Mouse (Mus musculus): Measurements from ENCODE around the gene Cacng7. TPM values are rescaled to one million over a fixed set of nuclear protein-coding genes. Genes with fewer than 3 reads are reported as not detected.
A peak's percentile ranks its signal among the peaks of the same experiment; 100 is the strongest.

Cacng7 gene
- polyA plus RNA-seq, 1 experiment from 2014 or later: 1.7 TPM

- H3K9me3 ChIP-seq (replicated peaks): peaks cover 9% of the 10 kb centered on the region
- 85% methylated on average over 4 of the region's 4 CpGs for WGBS
- no peak for DNase-seq (ENCODE audit: low spot score)
- no peak overlapping the region for H3K27ac ChIP-seq (replicated peaks)
- H3K36me3 ChIP-seq: peaks cover 3% of the 10 kb centered on the region; the same call in 1 of the 2 replicates
- H3K4me1 ChIP-seq: peaks cover 23% of the 10 kb centered on the region
- H3K4me3 ChIP-seq: no peak overlapping the region
- H3K27me3 ChIP-seq (ENCODE audit: low read depth, poor library complexity, severe bottlenecking): peaks cover 28% of the 10 kb centered on the region
These were observed 24.1 kb upstream of the Cacng7 start for GRCm38 (mm10) chr7:3308646-3309045.

DNA sequence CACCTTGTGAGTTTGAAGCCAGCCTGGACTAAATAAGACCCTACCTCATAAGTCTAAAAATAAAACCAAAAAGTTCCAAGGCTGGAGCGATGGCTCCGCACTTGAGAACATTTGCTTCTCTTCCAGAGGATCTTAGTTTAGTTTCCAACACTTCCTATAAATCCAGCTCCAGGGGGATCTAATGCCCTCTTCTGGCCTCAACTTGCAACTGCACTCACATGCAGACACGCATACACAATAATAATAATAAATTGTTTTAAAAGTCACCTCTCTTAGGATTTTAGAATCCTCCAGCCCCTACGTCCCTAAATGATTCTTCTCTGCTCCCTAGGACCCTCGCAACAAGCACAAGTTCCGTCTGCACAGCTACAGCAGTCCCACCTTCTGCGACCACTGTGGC, 22.5 kb upstream of the Cacng7 start:
- H3K36me3 ChIP-seq: peaks cover 3% of the 10 kb centered on the region; the same call in 1 of the 2 replicates
- H3K27me3 ChIP-seq (ENCODE audit: low read depth, poor library complexity, severe bottlenecking): peaks cover 13% of the 10 kb centered on the region
- peaks cover 8% of the 10 kb centered on the region for H3K4me1 ChIP-seq
- WGBS: 94% methylated on average over 7 of the region's 7 CpGs
- H3K9me3 ChIP-seq (replicated peaks): peaks cover 9% of the 10 kb centered on the region
- H3K4me3 ChIP-seq: no peak overlapping the region
- no peak for DNase-seq (ENCODE audit: low spot score)
- no peak overlapping the region for H3K27ac ChIP-seq (replicated peaks)

DNA sequence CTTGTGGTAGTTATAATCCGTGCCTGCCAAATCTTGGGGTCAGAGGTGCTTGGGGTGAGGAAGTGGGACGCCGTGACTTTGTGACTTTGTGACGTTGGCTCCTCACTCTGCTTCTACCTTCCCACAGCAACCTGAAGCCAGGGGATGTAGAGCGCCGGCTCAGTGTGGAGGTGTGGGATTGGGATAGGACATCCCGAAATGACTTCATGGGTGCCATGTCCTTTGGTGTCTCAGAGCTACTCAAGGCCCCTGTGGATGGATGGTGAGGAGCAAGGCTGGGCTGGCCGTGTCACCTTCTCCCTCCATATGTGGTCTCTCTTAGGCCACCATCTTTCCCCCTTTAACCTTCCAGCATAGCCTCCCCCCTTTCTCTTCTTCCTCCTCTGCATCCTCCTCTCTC, 19.2 kb upstream of the Cacng7 start:
- Histone ChIP-seq H3K4me1 (peaks cover 11% of the 10 kb centered on the region), H3K4me3 (no peak overlapping the region), H3K27me3 (ENCODE audit: low read depth, poor library complexity, severe bottlenecking) (no peaks in the 10 kb centered on the region), H3K36me3 (peaks cover 3% of the 10 kb centered on the region; the same call in 1 of the 2 replicates), H3K27ac (replicated peaks) (no peak overlapping the region), H3K9me3 (replicated peaks) (peaks cover 9% of the 10 kb centered on the region)
- no peak for DNase-seq (ENCODE audit: low spot score)
- WGBS: 88% methylated on average over 8 of the region's 8 CpGs

DNA sequence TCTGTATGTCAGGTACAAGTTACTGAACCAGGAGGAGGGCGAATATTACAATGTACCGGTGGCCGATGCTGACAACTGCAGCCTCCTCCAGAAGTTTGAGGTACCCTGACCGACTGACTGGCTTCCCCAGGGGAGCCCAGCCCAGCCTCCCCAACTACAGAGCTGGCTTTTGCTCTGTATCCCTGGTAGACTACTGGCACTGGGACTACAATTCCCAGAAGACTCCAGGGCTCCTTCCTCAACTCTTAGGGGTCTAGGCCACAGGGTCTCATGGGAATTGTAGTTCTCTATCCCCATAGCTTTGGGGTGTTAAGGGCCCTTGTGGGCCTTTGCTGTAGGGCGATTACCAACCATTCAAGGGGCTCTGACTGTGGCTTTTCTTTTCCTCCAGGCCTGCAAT, 18.6 kb upstream of the Cacng7 start:
- 68% methylated on average over 5 of the region's 5 CpGs for WGBS
- Histone ChIP-seq H3K27ac (replicated peaks) (no peak overlapping the region), H3K4me3 (no peak overlapping the region), H3K9me3 (replicated peaks) (peaks cover 9% of the 10 kb centered on the region), H3K27me3 (ENCODE audit: low read depth, poor library complexity, severe bottlenecking) (no peaks in the 10 kb centered on the region), H3K36me3 (peaks cover 3% of the 10 kb centered on the region; the same call in 1 of the 2 replicates), H3K4me1 (peaks cover 14% of the 10 kb centered on the region)
- no peak for DNase-seq (ENCODE audit: low spot score)

- Histone ChIP-seq H3K36me3 (no peaks in the 10 kb centered on the region), H3K27me3 (ENCODE audit: low read depth, poor library complexity, severe bottlenecking) (no peaks in the 10 kb centered on the region), H3K4me1 (peaks cover 14% of the 10 kb centered on the region), H3K4me3 (no peak overlapping the region), H3K9me3 (replicated peaks) (no peaks in the 10 kb centered on the region), H3K27ac (replicated peaks) (no peak overlapping the region)
- DNase-seq (ENCODE audit: low spot score): no peak
- WGBS: 52% methylated on average over 4 of the region's 4 CpGs
These were observed 15.1 kb upstream of the Cacng7 start for GRCm38 (mm10) chr7:3317704-3318103.

GRCm38 (mm10) chr7:3320856-3321255, 11.9 kb upstream of the Cacng7 start:
- H3K27ac ChIP-seq (replicated peaks): no peak overlapping the region
- H3K4me1 ChIP-seq: peaks cover 14% of the 10 kb centered on the region
- H3K36me3 ChIP-seq: no peaks in the 10 kb centered on the region
- no peak overlapping the region for H3K4me3 ChIP-seq
- DNase-seq (ENCODE audit: low spot score): no peak
- WGBS: 72% methylated on average over 3 of the region's 3 CpGs
- no peaks in the 10 kb centered on the region for H3K9me3 ChIP-seq (replicated peaks)
- H3K27me3 ChIP-seq (ENCODE audit: low read depth, poor library complexity, severe bottlenecking): no peaks in the 10 kb centered on the region

GRCm38 (mm10) chr7:3323826-3324225, 8.9 kb upstream of the Cacng7 start:
- Histone ChIP-seq H3K27me3 (ENCODE audit: low read depth, poor library complexity, severe bottlenecking) (no peaks in the 10 kb centered on the region), H3K9me3 (replicated peaks) (no peaks in the 10 kb centered on the region), H3K4me3 (no peak overlapping the region), H3K36me3 (no peaks in the 10 kb centered on the region), H3K4me1 (peaks cover under 1% of the 10 kb centered on the region; the same call in 1 of the 2 replicates), H3K27ac (replicated peaks) (no peak overlapping the region)
- 91% methylated on average over 1 of the region's 1 CpGs for WGBS
- DNase-seq (ENCODE audit: low spot score): no peak

DNA sequence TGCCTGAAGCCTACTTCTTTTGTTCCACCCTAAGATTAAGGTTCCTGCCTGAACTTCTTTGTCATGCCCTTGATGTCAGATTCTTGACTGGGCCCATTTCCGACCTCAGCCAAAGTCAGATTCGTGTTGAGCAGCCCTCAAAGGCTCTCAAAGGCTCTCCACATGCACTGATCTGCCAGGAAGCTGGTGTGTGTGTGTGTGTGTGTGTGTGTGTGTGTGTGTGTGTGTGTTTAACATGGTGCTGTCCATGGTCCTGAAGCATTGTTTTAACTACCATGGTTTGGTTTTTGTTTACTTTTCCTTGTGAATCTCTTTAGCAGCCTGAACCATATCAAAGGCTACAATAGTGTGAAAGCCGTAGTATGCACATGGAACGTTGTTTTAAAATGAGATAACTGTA, 4.8 kb upstream of the Cacng7 start:
- 77% methylated on average over 4 of the region's 4 CpGs for WGBS
- Histone ChIP-seq H3K4me1 (peaks cover 29% of the 10 kb centered on the region), H3K27me3 (ENCODE audit: low read depth, poor library complexity, severe bottlenecking) (peaks cover 18% of the 10 kb centered on the region), H3K27ac (replicated peaks) (no peak overlapping the region), H3K4me3 (no peak overlapping the region), H3K36me3 (no peaks in the 10 kb centered on the region), H3K9me3 (replicated peaks) (no peaks in the 10 kb centered on the region)
- no peak for DNase-seq (ENCODE audit: low spot score)

GRCm38 (mm10) chr7:3329776-3330546, 2.8 kb upstream of the Cacng7 start:
- Histone ChIP-seq H3K36me3 (no peaks in the 10 kb centered on the region), H3K9me3 (replicated peaks) (no peaks in the 10 kb centered on the region), H3K4me3 (0 out of 2 replicates have a peak overlapping the region, but pooled peaks have one; percentile 30), H3K4me1 (peaks cover 39% of the 10 kb centered on the region), H3K27ac (replicated peaks) (no peak overlapping the region), H3K27me3 (ENCODE audit: low read depth, poor library complexity, severe bottlenecking) (peaks cover 18% of the 10 kb centered on the region)
- WGBS: 22% methylated on average over 31 of the region's 31 CpGs
- peak; percentile 82 for DNase-seq (ENCODE audit: low spot score)

GRCm38 (mm10) chr7:3331171-3331570, 1.6 kb upstream of the Cacng7 start:
- Histone ChIP-seq H3K4me3 (peak overlapping the region; percentile 81), H3K4me1 (peaks cover 39% of the 10 kb centered on the region), H3K27me3 (ENCODE audit: low read depth, poor library complexity, severe bottlenecking) (peaks cover 18% of the 10 kb centered on the region), H3K36me3 (no peaks in the 10 kb centered on the region), H3K27ac (replicated peaks) (peak overlapping the region; percentile 96), H3K9me3 (replicated peaks) (no peaks in the 10 kb centered on the region)
- 52% methylated on average over 6 of the region's 6 CpGs for WGBS
- no peak for DNase-seq (ENCODE audit: low spot score)

- H3K4me3 ChIP-seq: peak overlapping the region; percentile 81
- peaks cover 43% of the 10 kb centered on the region for H3K4me1 ChIP-seq
- H3K9me3 ChIP-seq (replicated peaks): no peaks in the 10 kb centered on the region
- WGBS: 0% methylated on average over 27 of the region's 27 CpGs
- peaks cover 5% of the 10 kb centered on the region for H3K36me3 ChIP-seq
- DNase-seq (ENCODE audit: low spot score): peak; percentile 91
- peaks cover 18% of the 10 kb centered on the region for H3K27me3 ChIP-seq (ENCODE audit: low read depth, poor library complexity, severe bottlenecking)
- H3K27ac ChIP-seq (replicated peaks): peak overlapping the region; percentile 96
These were observed 1.1 kb upstream of the Cacng7 start for GRCm38 (mm10) chr7:3331581-3332223.

DNA sequence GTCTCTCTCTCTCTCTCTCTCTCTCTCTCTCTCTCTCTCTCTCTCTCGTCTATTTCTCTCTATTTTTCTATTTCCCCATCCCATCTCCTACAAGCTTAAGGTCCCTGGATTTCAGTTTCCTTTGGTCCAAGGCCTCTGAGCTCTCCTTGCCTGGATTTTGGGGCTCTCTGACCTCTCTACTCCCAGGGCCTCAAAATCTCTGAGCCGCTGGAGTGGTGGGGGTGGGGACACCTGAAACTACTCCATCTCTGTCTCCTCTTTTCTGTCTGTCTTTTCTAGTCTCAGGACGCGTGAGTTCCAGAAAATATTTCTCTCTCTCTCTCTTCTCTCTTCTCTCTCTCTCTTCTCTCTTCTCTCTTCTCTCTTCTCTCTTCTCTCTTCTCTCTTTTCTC, 535 bp upstream of the Cacng7 start:
- 0% methylated on average over 4 of the region's 4 CpGs for WGBS
- no peaks in the 10 kb centered on the region for H3K9me3 ChIP-seq (replicated peaks)
- H3K36me3 ChIP-seq: peaks cover 7% of the 10 kb centered on the region
- H3K27me3 ChIP-seq (ENCODE audit: low read depth, poor library complexity, severe bottlenecking): peaks cover 18% of the 10 kb centered on the region
- H3K4me1 ChIP-seq: peaks cover 43% of the 10 kb centered on the region
- no peak for DNase-seq (ENCODE audit: low spot score)
- H3K4me3 ChIP-seq: peak overlapping the region; percentile 81
- peak overlapping the region; percentile 96 for H3K27ac ChIP-seq (replicated peaks)

GRCm38 (mm10) chr7:3333542-3333941, 787 bp downstream of the Cacng7 start:
- 6% methylated on average over 5 of the region's 5 CpGs for WGBS

More at GRCm38 (mm10) chr7:3333542-3333941, 787 bp downstream of the Cacng7 start:
- peaks cover 19% of the 10 kb centered on the region for H3K36me3 ChIP-seq
- H3K27ac ChIP-seq (replicated peaks): peak overlapping the region; percentile 96
- no peaks in the 10 kb centered on the region for H3K9me3 ChIP-seq (replicated peaks)
- H3K27me3 ChIP-seq (ENCODE audit: low read depth, poor library complexity, severe bottlenecking): peaks cover 18% of the 10 kb centered on the region
- peak overlapping the region; percentile 81 for H3K4me3 ChIP-seq
- no peak for DNase-seq (ENCODE audit: low spot score)
- H3K4me1 ChIP-seq: peaks cover 43% of the 10 kb centered on the region
